Mouse (Mus musculus) thymus, adult 2 months (tissue): ENCODE results near the gene Map3k20. TPM values are rescaled to one million over a fixed set of nuclear protein-coding genes. Genes with fewer than 3 reads are reported as not detected.

ENCODE experiments used
- DNase-seq: peaks from one replicate; pipeline ENCODE4 v3.0.0; 2021
- H3K27ac ChIP-seq: fragments of 200-500 bp; 2 replicates; pipeline ENCODE4 v1.5.1; 2012; ENCODE audit warnings: low read length, control low read depth; ENCODE audit not compliant: control insufficient read depth, insufficient read depth
- H3K27me3 ChIP-seq: fragments of 200-500 bp; 2 replicates; pipeline ENCODE4 v1.6.1; 2012; ENCODE audit warnings: mild to moderate bottlenecking, low read length, moderate library complexity, mixed read lengths; ENCODE audit not compliant: control insufficient read depth, insufficient read depth
- H3K36me3 ChIP-seq: fragments of 200-500 bp; 2 replicates; pipeline ENCODE4 v1.6.1; 2012; ENCODE audit warnings: mild to moderate bottlenecking, low read length, moderate library complexity; ENCODE audit not compliant: control insufficient read depth, insufficient read depth
- H3K4me1 ChIP-seq: fragments of 200-500 bp; replicated peaks from 2 replicates; pipeline ENCODE4 v1.6.1; 2012; ENCODE audit warnings: low read length; ENCODE audit not compliant: control insufficient read depth, insufficient read depth
- H3K4me3 ChIP-seq: fragments of 200-500 bp; 2 replicates; pipeline ENCODE4 v1.5.1; 2012; ENCODE audit warnings: mild to moderate bottlenecking, low read length, control low read depth, moderate library complexity; ENCODE audit not compliant: control insufficient read depth, insufficient read depth
- CTCF ChIP-seq: fragments of 200-500 bp; IDR thresholded peaks from 2 replicates; pipeline ENCODE4 v1.5.1; 2012; ENCODE audit warnings: mild to moderate bottlenecking, control low read depth, low read length, moderate library complexity, borderline replicate concordance; ENCODE audit not compliant: control insufficient read depth, poor library complexity, insufficient read depth; ENCODE audit errors: extremely low read depth
- POLR2A ChIP-seq: fragments of 200-500 bp; IDR thresholded peaks from 2 replicates; pipeline ENCODE4 v1.6.1; 2012; ENCODE audit warnings: mild to moderate bottlenecking, low read length, control low read depth, moderate library complexity; ENCODE audit not compliant: control insufficient read depth, poor library complexity, insufficient read depth; ENCODE audit errors: extremely low read depth
- WGBS: fragments of 180-500 bp; shearing (Covaris S2); methylation state at CpG from one replicate; pipeline ENCODE4 v1.1.7; 2018; 5-methylcytosine and 5-hydroxymethylcytosine counted together
- polyA plus RNA-seq: library from polyadenylated mRNA; depleted of rRNA; stranded (reverse); fragments of >200 nt; gene quantifications from 2 replicates; pipeline ENCODE4 v1.2.3, GENCODE M21; 2012; rRNA removed

The Map3k20 gene
- polyA plus RNA-seq, 1 experiment: 8.3 TPM

DNA sequence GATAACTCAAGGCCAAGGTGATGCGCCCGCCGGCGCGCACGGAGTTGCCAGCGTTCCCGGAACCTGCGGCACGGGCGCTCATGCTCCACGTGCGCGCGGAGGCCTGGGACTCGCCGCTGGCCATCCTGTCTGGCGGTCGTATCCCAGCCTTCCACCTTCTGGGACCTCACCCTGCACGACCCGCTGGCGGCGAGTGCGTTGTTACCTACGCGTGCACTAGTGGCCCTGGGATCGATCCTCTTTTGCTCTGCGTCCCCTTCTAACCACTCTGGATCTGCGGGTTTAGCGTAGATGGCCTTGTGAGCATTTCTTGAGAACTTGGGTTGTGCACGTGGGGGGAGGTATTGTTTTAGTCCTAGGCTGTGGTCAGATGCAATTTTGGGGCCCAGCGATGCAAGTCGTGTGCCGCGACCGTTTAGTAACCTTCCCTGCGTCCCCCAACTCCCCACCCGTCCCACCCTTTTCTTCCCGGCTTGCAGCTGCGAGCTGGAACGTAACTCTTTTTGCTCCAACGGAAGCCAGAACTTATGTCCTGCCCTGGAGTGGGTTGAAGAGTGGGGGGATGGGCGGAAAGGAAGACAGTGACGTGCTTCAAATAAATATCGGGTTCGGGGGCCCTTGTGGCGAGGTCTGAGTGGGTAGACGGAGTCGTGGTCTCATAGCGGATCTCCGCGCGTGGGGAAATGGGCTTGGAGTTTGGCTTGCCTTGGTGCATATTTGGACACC, 191.2 kb downstream of the Map3k20 start:
- peaks cover 10% of the 10 kb centered on the region for H3K4me1 ChIP-seq
- TF ChIP-seq CTCF (no peak), POLR2A (no peak)
- peak overlapping the region; percentile 90 for H3K4me3 ChIP-seq
- no peaks in the 10 kb centered on the region for H3K27me3 ChIP-seq
- under 1% methylated on average over 53 of the region's 53 CpGs for WGBS
- H3K27ac ChIP-seq: peak overlapping the region; percentile 48
- DNase-seq: peak; percentile 79
- peaks cover 19% of the 10 kb centered on the region for H3K36me3 ChIP-seq

DNA sequence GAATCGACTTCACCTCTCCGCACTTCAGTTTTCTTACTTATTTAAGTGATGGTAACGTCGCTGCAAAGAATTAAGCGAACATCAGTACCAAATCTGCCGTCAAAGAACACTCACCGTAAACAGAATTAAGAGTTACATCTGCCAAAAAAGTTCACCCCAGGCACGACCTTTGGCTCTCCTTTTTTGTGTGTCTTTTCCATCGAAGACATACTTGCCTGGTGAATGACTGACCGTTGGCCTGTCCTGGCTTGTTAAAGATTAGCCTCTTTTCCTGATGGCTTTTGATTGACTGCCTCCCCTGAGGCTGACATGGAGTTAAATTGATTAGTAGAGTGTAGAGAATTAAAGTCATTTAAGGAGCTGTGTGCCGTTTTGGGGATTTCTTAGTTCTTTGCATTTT, 191.8 kb downstream of the Map3k20 start:
- Histone ChIP-seq H3K4me1 (peaks cover 10% of the 10 kb centered on the region), H3K4me3 (peak overlapping the region; percentile 90), H3K27me3 (no peaks in the 10 kb centered on the region), H3K27ac (peak overlapping the region; percentile 48), H3K36me3 (peaks cover 25% of the 10 kb centered on the region)
- 2% methylated on average over 11 of the region's 11 CpGs for WGBS
- TF ChIP-seq POLR2A: no peak
- TF ChIP-seq CTCF: no peak
- no peak for DNase-seq

DNA sequence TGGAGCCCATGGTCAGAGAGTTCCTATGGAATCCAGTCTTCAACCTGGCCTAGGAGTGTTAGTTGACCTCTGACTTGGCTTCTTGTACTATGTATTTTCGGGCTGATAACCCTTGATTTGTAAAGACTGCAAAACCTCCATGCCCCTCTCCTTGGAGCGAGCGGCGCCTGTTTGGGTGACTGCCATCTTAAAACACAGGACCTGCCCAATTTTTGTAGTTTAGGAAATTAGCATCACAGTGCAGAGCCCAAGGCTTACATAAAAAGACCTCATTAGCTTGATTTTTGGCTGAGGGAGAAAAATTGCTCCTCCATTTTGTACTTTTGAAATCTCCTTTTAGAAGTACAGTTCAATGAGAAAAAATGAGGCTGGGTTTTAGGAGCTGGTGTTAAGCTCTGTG, 192.7 kb downstream of the Map3k20 start:
- TF ChIP-seq POLR2A: no peak
- no peak for TF ChIP-seq CTCF
- Histone ChIP-seq H3K27me3 (no peaks in the 10 kb centered on the region), H3K4me3 (peak overlapping the region; percentile 27), H3K36me3 (peaks cover 34% of the 10 kb centered on the region), H3K27ac (peak overlapping the region; percentile 50; the same call in 1 of the 2 replicates), H3K4me1 (peaks cover 10% of the 10 kb centered on the region)
- WGBS: 89% methylated on average over 4 of the region's 4 CpGs
- DNase-seq: no peak

DNA sequence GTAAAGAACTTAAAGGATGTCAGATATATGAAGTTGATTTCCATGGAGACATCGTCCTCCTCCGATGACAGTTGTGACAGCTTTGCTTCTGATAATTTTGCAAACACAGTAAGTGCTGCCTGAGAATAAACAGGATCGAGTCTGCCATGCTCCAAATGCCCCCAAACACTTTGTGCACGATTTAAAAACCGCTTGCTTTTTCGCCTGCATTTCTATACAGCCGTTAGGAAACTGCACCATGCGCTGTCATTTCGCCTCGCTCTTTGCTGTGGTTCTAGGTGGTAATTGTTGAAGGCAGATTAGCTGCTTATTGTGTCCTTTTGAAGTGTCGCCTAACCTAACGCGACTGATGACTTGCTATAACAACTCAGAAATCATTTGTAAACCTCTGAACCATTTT, 193.5 kb downstream of the Map3k20 start:
- Histone ChIP-seq H3K4me3 (peak overlapping the region; percentile 31), H3K27me3 (no peaks in the 10 kb centered on the region), H3K27ac (peak overlapping the region; percentile 31; the same call in 1 of the 2 replicates), H3K4me1 (peaks cover 10% of the 10 kb centered on the region), H3K36me3 (peaks cover 42% of the 10 kb centered on the region)
- 26% methylated on average over 13 of the region's 13 CpGs for WGBS
- peak; percentile 41 for DNase-seq
- no peak for TF ChIP-seq CTCF
- no peak for TF ChIP-seq POLR2A

DNA sequence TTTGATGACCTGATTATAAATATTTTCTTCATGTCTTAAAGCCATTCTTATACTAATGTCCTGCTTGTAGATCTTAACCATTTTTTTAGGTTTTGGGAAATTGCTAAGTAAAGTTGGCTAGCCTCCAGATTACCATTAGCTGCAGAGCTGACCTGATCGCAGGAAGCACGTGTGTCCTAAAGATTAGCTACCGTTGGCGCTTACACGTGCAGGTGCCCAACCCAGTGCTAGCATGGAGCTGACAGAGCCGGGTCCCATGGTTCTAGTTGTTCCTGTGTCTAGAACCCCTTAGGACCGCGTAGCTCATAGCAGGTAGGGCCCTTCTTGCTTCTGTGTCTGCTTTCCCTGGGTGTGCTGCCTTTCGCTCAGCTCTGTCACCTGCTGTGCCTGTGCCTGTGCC, 194.4 kb downstream of the Map3k20 start:
- Histone ChIP-seq H3K4me1 (peaks cover 10% of the 10 kb centered on the region), H3K27me3 (no peaks in the 10 kb centered on the region), H3K27ac (no peak overlapping the region), H3K4me3 (peak overlapping the region; percentile 25), H3K36me3 (peaks cover 51% of the 10 kb centered on the region)
- no peak for DNase-seq
- 89% methylated on average over 9 of the region's 9 CpGs for WGBS
- TF ChIP-seq POLR2A (no peak), CTCF (no peak)

DNA sequence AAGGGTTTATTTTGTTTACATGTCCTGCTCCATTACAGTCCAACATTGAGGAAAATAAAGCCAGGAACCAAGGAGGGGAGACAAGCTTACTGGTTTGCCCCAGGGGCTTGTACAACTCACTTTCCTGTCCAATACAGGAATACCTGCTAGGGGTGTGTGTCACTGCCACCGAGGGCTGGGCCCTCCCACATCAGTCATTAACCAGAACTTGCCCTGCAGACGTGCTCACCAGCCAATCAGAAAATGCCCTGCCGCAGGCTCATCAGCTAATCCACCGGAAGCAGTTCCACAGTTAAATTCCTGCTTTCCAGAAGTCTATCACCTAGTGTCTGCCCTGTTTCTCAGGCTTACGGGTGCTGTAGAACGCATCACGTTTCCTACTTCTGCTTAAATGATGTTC, 206.2 kb downstream of the Map3k20 start:
- Histone ChIP-seq H3K36me3 (peaks cover 10% of the 10 kb centered on the region; the same call in 1 of the 2 replicates), H3K4me3 (no peak overlapping the region), H3K27me3 (no peaks in the 10 kb centered on the region), H3K27ac (no peak overlapping the region), H3K4me1 (peaks cover 4% of the 10 kb centered on the region)
- WGBS: 88% methylated on average over 7 of the region's 7 CpGs
- DNase-seq: no peak
- no peak for TF ChIP-seq POLR2A
- no peak for TF ChIP-seq CTCF

Other genes starting within 250 kb of the Map3k20 start
- 313 and 333 TPM in 2 replicates for gene Cdca7, start 190.5 kb downstream of the Map3k20 start, polyA plus RNA-seq